Mouse (Mus musculus) adrenal gland, postnatal 36 days (tissue): Measurements from ENCODE around the gene Lsmem1. TPM values are rescaled to one million over a fixed set of nuclear protein-coding genes. Genes with fewer than 3 reads are reported as not detected.

Experiments
- DNase-seq, 2 experiments: peaks; one replicate each; pipeline ENCODE4 v3.0.0; 2021; ENCODE audit warnings: mixed read lengths in 1 of 2
- microRNA-seq: library from miRNA; unstranded; fragments of <30 nt; microRNA quantifications from one replicate; pipeline ENCODE4 v1.2.0, GENCODE M21; 2021
- total RNA-seq, 2 experiments: library from RNA; stranded (reverse); gene quantifications; 2 replicates each; pipeline ENCODE4 v1.2.3; 2021

Lsmem1 gene
- total RNA-seq, 2 experiments from 2014 or later = not detected

DNA sequence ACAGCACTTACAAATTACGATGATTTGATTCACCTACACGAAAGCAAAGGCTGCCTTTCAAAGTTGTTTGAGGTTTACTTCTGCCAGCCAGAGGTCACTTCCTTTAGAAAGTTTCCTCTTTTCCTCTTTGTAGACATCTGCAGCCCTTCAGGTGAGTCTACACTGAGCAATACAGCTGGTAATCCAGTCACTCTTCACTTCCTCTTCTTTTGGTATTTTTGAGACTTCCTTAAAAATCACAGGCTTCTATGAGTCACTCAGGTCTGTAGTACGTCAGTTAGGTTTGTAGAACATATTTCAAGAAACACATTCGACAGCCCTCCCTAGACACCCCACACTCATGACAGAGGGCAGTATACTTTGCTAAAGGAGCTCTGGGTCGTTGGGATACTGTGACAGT is 58.6 kb downstream of the Lsmem1 start:
- no peak for DNase-seq

DNA sequence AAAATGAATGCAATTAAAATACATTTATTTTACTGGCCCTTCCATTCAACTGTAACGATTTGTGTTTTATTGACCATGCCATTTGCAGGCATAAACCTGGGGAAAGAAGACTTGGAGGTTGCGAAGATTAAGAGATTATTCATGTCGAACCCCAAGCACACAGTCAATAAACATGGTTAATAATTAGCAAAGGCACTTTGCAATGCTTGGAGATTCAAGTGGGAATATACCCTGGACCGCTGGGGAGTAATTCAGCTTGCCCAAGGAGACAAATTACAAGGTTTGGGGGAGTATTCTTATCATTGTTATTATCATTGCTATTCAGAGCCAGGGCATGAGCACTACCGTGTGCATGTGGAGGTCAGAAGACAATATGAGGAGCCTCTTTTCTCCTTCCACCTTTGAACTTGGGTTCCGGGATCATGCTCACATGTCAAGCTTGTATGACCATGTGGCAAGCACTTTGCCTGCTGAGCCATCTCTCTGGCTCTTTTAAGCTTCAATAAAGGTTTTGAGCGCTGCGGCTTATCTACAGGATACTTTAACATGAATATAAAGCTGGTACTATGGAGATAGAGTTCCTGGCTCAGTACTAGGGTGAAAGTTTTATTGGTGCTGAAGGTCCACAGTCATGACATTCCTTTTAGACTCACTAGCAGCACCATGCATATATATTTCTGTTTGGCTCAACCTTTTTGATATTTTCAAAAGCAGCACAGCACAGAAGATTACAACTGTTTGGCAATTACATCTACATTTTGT is 59.6 kb downstream of the Lsmem1 start:
- no peak for DNase-seq

DNA sequence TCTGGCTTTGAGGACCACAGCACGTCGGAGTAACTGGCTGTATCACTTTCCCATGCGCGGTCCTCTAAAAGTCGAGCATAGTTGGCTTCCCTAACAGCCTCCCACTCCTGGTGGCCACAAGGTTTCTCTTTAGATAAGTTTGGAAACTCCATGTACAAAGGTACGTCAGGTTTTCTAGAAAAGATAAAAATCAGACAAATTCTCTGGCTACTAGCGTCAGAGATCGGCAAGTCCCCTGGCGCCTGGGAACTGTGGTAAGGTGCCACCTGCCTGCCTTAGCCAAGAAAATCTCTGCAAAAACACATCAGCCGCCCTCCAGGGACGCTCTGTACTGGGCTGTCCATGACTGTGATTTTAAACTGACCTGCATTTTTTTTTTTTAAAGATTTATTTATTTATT is 64.8 kb downstream of the Lsmem1 start:
- DNase-seq = peak in 1 of 2 experiments; percentile 7

DNA sequence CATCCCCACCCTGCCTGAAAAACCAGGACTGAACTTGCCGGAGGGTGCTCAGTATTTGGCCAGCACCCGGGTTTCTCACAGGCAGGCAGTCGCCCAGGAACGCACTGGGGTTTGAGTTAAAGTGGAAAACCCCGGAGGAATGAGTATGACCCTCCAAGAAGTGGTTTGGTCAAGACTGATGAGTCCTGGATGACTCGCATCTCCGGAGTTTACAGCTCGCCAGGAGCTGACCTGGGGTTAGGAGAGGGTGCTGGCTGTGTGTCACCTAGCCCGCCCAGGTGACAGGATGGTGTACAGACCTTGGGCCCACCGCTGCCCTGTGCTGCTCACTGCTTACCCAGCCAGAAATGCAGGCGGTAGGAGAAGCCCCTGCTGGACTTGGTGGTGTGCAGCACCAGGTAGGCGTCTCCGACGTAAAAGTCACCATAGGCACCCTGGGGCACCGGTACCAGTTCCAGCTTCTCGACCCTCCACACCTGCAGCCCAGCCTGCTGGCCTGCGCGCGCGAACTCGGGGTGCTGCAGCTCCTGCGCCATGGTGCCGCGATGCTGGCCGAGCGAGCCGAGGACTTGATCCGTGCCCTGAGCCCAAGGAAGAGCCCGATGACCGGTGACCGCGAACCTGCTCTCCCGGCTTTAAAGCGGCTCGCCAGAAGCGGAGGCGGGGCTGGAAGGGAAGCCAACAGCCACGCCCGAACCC is 65.6 kb downstream of the Lsmem1 start, which contains the start of gene Scin:
Gene Scin, minus strand, starts transcription at position 656 of the 699 bp plus-strand sequence.
- peak; percentile 17 to 25 for DNase-seq

DNA sequence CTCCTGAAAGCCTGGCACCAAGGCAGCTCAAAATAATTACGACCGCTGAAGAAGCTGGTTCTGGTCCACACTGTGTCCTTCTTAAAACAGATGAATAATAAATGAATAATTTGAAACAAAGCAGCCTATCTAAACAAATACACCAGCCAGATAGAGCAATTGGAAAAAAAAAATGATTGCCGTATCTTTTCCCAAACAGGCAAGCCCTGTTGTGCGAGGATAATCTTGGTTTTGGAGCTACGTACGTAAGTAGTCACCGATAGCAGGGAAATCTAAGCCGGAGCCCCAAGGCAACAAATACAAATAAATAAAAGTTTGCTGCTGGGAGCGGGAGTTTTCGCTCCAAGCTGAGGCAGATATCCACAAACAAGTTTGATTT is 66.1 kb downstream of the Lsmem1 start:
- DNase-seq = no peak

Small RNAs within 50 kb of the gene (microRNA-seq; reads per million reads assigned to microRNA genes)
- 1.2 reads per million for gene Mir1938

Other genes starting within 250 kb of the Lsmem1 start
- gene Arl4a, start 161.5 kb downstream of the Lsmem1 start, total RNA-seq = 10 to 100 TPM; 73.8 to 81.3 TPM
- 1 to 10 TPM in 1 of 2 experiments, under 1 TPM in 1; 0.73 to 1.7 TPM for gene Scin, start 65.3 kb downstream of the Lsmem1 start, total RNA-seq
- gene Ifrd1, start 49.0 kb upstream of the Lsmem1 start, total RNA-seq = 100 to 1,000 TPM; 150 to 205 TPM
- gene Zfp277, start 246.4 kb upstream of the Lsmem1 start, total RNA-seq = 10 to 100 TPM; 13.2 to 20.4 TPM
- 10 to 100 TPM; 13.5 to 18.0 TPM for gene Dock4, start 246.5 kb upstream of the Lsmem1 start, total RNA-seq